Mouse (Mus musculus) thymus, adult 2 months (tissue): Measurements from ENCODE around the gene Eef1akmt3.

Experiments
- CTCF ChIP-seq: fragments of 200-500 bp; IDR thresholded peaks from 2 replicates; pipeline ENCODE4 v1.5.1; 2012; ENCODE audit warnings: mild to moderate bottlenecking, control low read depth, low read length, moderate library complexity, borderline replicate concordance; ENCODE audit not compliant: control insufficient read depth, poor library complexity, insufficient read depth; ENCODE audit errors: extremely low read depth
- POLR2A ChIP-seq: fragments of 200-500 bp; IDR thresholded peaks from 2 replicates; pipeline ENCODE4 v1.6.1; 2012; ENCODE audit warnings: mild to moderate bottlenecking, low read length, control low read depth, moderate library complexity; ENCODE audit not compliant: control insufficient read depth, poor library complexity, insufficient read depth; ENCODE audit errors: extremely low read depth

DNA sequence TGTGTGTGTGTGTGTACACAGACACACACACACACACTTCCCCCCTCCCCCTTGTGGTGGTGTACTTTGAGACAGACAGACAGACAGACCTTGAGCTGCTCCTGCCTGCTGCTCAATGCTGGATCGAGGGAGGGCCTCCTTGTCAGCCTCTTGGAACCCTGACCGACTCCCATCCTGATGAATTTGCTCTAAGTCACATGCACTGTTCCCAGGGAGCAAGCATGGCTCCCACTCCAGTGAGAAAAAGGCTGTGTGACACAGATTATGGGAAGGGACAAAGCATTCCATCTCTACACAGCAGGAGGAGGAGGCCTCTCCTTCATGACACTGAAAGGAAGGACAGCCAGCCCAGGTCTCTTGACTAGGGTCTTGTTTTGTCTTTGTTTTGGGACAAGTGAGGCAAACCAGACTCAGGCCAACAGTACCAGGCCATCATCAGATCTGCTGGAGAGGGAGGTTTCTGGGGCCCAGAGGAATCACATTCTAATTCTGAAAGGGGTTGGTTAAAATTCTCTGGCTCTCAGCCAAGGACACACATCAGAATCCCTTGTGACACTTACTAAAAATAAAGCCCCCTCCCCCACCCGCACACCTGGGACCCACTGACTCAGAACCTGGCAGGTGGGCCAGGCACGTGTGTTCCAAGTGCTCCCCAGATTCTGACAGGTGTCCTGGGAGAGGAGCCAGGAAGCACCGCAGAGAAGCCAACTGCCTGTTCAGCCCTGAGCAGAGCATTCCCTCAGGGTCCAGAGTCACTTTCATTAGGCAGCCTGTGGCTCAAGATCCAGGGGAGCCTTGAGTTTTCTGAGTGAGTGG lies 56.9 kb downstream of the Eef1akmt3 start:
- no peak for TF ChIP-seq POLR2A
- no peak for TF ChIP-seq CTCF
